Mouse (Mus musculus): ENCODE data around the gene Kif3a.
A peak's percentile ranks its signal among the peaks of the same experiment; 100 is the strongest.

The Kif3a gene

DNA sequence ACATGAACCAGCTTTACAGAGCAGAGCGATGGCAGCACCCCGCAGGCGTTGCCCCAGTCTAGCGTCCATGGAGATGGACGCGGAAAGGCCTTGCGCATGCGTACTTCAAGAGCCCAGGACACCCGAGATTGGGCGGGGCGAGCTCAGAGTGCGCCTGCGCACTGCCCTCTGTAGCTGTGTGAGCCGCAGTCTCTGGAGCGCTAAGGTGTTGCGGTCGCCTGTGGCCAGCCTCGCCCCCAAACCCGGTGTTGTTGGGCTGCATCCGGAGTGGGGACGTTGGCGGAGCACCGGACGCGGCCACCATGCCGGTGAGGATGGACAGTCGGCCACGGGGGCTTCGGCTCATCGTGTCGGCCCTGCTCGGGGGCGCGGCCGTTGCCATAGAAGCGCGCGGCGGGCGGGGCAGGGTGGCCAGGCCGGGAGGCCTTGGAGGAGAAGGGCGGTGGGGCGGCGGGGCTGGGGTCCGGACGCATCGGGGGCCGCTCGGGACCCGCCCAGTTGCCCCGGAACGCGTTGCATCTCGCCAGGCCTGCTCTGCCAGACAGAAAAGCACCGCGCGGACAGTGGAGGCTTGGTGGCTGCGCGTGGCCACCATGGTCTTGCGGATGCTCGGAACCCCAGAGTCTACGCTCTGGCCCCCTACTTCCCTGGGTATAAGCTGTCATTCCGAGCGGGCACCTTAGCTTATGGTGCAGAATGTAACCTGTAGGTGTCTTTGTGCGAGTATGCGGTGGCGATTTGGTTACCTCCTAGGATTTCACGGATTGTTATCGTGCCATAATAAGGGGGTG lies at the start of gene Kif3a:
Gene Kif3a, plus strand, starts transcription at position 156 of the 791 bp plus-strand sequence.
- peak; percentile 92 for DNase-seq (ENCODE audit: low spot score)

DNA sequence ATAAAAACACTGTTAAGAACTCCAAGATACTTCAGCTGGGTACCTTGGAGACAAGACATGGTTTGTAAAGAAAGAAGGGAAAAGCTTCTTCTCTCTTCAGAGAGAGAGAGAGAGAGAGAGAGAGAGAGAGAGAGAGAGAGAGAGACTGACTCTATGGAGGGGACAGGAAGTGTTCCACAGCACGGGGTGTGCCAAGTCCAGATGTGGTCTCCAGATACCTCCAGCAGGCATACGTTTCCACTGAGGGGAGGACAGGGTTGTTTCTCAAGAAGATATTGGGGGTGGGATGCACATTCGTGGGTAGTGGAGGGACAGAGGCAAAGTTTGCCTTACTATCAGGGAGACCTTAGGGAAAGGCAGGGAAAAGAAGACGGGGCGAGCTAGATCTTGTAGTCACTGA lies 48.4 kb upstream of the Kif3a start:
- DNase-seq (ENCODE audit: low spot score), result no peak

- peak; percentile 39 for DNase-seq (ENCODE audit: low spot score)
Measured at GRCm38 (mm10) chr11:53519207-53520121, 47.7 kb upstream of the Kif3a start, which contains the start of gene Sept8. TSS of gene Sept8 (plus strand) at chr11:53519257.

GRCm38 (mm10) chr11:53520122-53520978 lies 46.8 kb upstream of the Kif3a start:
- peak; percentile 37 for DNase-seq (ENCODE audit: low spot score)

GRCm38 (mm10) chr11:53521120-53521820 lies 45.9 kb upstream of the Kif3a start:
- no peak for DNase-seq (ENCODE audit: low spot score)

- peak; percentile 66 for DNase-seq (ENCODE audit: low spot score)
Measured at GRCm38 (mm10) chr11:53521821-53522131, 45.4 kb upstream of the Kif3a start.

DNA sequence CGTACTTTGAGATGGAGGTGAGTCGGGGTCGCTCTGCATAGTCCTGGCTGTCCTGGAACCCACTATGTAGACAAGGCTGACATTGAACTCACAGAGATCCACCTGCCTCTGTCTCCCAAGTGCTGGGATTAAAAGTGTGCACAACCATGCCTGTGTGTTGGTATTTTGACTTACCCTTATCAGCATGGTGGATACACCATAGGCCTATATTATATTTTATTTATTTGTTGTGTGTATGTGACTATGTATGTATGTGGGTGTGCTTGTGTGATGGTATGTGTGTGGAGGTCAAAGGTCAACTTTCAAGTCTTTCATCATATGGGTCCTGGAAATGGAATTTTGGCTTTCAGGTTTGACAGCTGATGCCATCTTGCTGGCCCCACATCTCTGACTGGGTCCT lies 44.8 kb upstream of the Kif3a start:
- DNase-seq (ENCODE audit: low spot score), result no peak

DNA sequence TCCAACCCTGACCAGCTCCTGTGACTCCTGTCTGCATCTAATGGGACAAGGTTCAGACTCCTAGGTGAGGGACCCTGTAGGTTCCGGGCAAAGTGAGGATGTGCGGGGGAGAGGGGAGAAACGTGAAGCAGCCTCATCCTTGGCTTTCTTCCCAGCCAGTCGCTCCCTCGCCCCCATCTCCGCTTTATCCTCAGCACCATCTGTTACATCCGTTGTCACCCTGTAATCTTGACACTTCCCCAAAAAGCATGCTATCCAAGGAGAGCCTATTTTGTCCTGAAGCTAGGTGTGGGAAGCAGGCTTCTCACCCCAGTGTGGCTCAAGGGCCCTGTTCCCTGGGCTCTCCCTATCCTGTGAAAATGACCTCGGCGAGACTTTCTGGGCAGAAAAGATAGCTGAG lies 44.2 kb upstream of the Kif3a start:
- no peak for DNase-seq (ENCODE audit: low spot score)

- no peak for DNase-seq (ENCODE audit: low spot score)
Measured at GRCm38 (mm10) chr11:53523545-53524405, 43.4 kb upstream of the Kif3a start.

- DNase-seq (ENCODE audit: low spot score), result no peak
Measured at GRCm38 (mm10) chr11:53524905-53525304, 42.3 kb upstream of the Kif3a start.

GRCm38 (mm10) chr11:53525461-53525860 lies 41.7 kb upstream of the Kif3a start:
- DNase-seq (ENCODE audit: low spot score), result peak; percentile 45

DNA sequence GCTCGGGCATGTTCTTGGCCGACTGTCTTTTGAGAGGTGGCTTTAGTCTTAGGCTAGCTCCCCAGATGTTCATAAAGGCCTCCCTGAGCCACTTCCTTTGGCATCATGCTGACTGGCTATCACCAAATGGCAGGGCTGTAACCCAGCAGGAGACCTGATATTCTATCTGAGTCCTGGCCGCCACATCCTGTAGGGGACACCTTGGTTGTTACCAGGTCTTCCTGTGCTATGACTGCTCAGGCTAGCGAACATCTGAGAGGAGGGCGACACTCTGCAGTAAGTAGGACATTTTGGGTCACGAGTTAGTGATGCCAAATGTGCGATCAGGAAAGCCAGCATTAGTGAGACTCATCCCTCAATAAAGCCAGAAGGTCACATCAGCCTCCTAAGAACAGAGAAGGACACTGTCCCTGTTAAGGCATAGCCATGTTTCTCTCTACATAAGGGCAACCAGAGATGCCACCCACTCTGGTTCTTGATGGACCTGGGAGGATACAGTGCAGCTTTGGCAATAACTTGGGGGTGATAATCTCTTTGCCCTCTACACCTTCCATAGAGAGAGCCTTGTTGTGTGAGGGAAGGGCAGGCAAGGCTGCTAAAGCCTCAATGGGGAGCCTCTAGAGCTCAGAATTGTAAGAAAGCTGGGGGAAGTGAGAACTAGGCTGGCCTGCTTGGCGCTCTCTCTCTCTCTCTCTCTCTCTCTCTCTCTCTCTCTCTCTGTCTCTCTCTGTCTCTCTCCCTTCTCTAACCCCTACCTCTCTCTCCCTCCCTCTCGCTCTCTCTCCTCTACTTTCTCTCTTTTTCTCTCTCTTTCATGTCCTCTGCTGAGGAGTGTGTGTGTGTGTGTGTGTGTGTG lies 38.6 kb upstream of the Kif3a start:
- DNase-seq (ENCODE audit: low spot score), result no peak

DNA sequence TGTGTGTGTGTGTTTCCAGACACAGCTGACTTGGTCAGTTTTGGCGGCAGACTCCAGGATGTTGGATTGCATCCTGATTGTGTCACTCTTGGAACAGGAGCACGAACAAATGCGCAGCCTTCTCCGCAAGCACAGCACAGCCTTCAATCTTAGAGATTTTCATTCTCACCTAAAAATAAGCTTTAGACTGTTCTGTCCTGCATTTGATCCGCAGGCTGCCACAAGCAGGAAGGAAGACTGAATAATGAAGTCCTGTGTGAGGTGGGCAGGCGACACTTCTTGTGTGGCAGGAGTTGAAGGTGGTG lies 38.0 kb upstream of the Kif3a start:
- no peak for DNase-seq (ENCODE audit: low spot score)

DNA sequence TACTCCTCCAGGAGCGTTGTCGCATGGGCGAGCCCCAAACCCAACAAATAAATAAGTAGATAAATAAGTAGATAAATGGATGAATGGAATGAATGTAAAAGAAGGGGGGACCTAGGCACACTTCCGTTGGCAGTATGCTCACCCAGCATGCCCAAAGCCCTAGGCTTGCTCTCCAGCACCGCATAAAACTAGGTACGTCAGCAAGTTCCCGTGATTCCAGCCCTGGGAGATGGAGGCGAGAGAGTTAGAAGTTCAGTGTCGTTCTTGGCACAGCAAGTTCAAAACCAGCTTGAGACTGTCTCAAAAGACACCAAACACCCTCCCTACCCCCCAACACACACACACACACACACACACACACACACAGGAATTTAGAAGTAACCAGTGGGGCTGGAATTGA lies 37.2 kb upstream of the Kif3a start:
- DNase-seq (ENCODE audit: low spot score), result no peak

DNA sequence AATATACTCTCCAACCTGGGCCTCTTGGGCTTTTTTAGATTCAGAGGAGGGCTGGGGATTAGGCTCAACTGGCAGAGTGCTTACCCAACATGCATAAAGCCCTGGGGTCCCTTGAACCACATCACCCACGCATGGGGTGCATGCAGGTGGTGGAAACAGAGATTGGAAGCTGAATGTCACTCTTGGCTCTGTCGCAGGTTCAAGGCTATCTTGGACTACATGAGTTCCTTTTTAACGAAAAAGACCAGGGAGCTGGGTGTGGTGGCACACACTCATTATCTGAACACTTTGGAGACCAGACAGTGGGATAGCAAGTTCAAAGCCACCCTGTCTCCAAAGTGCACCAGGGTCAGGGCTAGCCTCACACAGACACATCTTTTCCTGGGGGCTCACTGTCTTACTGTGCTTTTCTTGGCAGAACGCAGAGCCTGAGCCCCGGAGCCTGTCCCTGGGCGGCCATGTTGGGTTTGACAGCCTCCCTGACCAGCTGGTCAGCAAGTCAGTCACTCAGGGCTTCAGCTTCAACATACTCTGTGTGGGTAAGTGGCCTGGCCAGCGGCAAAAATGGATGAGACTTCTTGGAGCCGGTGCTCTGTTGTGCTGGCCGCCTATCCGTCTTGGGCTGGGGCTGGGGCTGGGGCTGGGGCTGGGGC lies 35.5 kb upstream of the Kif3a start:
- no peak for DNase-seq (ENCODE audit: low spot score)

DNA sequence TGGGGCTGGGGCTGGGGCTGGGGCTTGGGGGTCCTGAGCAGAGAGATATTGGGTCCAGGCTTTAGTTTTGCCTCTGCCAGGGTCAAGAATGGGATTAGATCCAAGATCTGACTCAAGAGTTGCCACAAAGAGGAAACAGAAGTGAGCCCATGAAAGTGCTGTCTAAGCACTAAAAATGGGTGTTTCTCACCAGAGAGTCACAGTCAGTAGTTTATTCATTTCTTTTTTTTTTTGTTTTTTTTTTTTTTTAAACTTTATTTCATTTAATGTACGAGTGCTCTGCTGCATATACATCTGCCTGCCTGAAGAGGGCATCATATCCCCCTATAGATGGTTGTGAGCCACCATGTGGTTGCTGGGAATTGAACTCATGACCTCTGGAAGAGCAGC lies 35.0 kb upstream of the Kif3a start:
- DNase-seq (ENCODE audit: low spot score), result no peak

GRCm38 (mm10) chr11:53539002-53539491 lies 28.1 kb upstream of the Kif3a start:
- no peak for DNase-seq (ENCODE audit: low spot score)

- no peak for DNase-seq (ENCODE audit: low spot score)
Measured at GRCm38 (mm10) chr11:53540394-53540793, 26.8 kb upstream of the Kif3a start.

DNA sequence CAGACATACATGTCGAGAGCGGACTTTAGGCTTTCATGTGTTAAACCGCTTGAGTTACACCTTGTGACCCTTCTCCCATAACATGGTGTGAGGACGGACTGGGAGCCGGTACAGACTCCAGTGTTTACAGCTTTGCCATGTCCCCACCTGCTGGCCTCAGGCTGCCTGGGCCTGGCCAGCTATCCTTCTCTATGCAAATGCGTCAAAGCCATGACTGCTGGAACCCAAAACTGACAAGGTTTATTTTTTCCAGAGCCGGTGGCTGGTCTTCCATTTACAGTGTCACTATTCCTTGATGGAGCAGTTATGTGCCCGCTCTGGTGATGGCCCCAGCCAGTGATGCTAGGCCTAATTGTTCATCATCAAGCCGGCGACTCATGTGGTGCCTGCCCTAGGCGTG lies 26.0 kb upstream of the Kif3a start:
- no peak for DNase-seq (ENCODE audit: low spot score)
